Mouse (Mus musculus) kidney, adult 2 months (tissue): ENCODE data around the gene Lrrc59. TPM values are rescaled to one million over a fixed set of nuclear protein-coding genes. Genes with fewer than 3 reads are reported as not detected.

ENCODE experiments used
- DNase-seq: peaks from one replicate; pipeline ENCODE4 v3.0.0; 2021
- H3K27ac ChIP-seq: fragments of 200-500 bp; 2 replicates; pipeline ENCODE4 v1.5.1; 2012; ENCODE audit warnings: low read depth, low read length, control low read depth, inconsistent platforms; ENCODE audit not compliant: insufficient read depth
- H3K27me3 ChIP-seq: fragments of 200-500 bp; replicated peaks from 2 replicates; pipeline ENCODE4 v1.6.1; 2012; ENCODE audit warnings: mild to moderate bottlenecking, moderate library complexity, low read length, inconsistent platforms; ENCODE audit not compliant: control insufficient read depth, insufficient read depth
- H3K36me3 ChIP-seq: fragments of 200-500 bp; 2 replicates; pipeline ENCODE4 v1.6.1; 2012; ENCODE audit warnings: mild to moderate bottlenecking, moderate library complexity, low read length, inconsistent platforms; ENCODE audit not compliant: control insufficient read depth, insufficient read depth
- H3K4me1 ChIP-seq: fragments of 200-500 bp; 2 replicates; pipeline ENCODE4 v1.6.1; 2011; ENCODE audit warnings: low read length; ENCODE audit not compliant: control insufficient read depth, insufficient read depth
- H3K4me3 ChIP-seq: fragments of 200-500 bp; 2 replicates; pipeline ENCODE4 v1.5.1; 2011; ENCODE audit warnings: mild to moderate bottlenecking, low read depth, low read length, control low read depth; ENCODE audit not compliant: insufficient read depth
- CTCF ChIP-seq: fragments of 200-500 bp; conservative IDR thresholded peaks from 2 replicates; pipeline ENCODE4 v1.5.1; 2011; ENCODE audit warnings: low read depth, mild to moderate bottlenecking, control low read depth, low read length, moderate library complexity, mixed read lengths; ENCODE audit not compliant: insufficient read depth, insufficient read length
- POLR2A ChIP-seq: fragments of 200-500 bp; IDR thresholded peaks from one replicate; pipeline ENCODE4 v1.6.1; 2011; ENCODE audit warnings: low read depth, low read length, control low read depth
- WGBS: fragments of 180-500 bp; shearing (Covaris S2); methylation state at CpG from one replicate; pipeline ENCODE4 v1.1.7; 2018; 5-methylcytosine and 5-hydroxymethylcytosine counted together
- polyA plus RNA-seq: library from polyadenylated mRNA; depleted of rRNA; stranded (reverse); fragments of >200 nt; gene quantifications from 2 replicates; pipeline ENCODE4 v1.2.3, GENCODE M21; 2012

The Lrrc59 gene
- polyA plus RNA-seq, 1 experiment, result 43.6 TPM

DNA sequence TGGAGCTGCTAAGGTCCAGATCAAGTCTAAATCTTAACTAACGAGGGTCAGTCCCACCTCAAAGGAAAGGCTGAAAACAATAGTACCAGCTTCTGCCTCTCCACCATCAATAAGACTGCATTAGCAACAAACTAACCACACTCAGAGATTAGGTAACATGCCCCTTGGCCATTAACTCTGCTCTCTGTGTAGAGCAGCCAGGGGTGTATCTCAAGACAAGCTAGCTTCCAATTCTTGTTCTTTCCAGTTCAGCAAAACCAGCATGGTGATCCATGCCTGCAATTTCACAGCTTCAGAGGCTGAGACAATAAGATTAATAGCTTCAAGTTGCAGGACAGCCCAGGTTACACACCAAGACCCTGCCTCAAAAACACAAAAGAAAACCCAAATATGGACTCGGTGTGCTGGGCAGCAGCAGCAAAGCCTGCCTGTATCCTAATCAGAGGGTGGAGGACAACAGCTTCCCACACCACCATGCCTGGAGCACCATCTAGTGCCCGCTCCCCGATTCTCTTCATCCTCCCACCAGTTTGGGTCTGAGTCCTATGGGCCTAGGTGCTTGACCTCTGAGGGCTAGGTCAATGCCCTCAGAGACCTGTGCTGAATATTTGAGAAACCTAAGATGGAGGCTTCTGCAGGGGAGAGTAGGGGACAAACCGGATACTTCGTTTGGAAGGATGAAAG lies 31.0 kb upstream of the Lrrc59 start:
- 59% methylated on average over 6 of the region's 6 CpGs for WGBS
- TF ChIP-seq POLR2A, result no peak
- peak; percentile 56 for TF ChIP-seq CTCF
- H3K4me1 ChIP-seq, result peaks cover 16% of the 10 kb centered on the region; the same call in 1 of the 2 replicates
- H3K4me3 ChIP-seq, result no peak overlapping the region
- no peak overlapping the region for H3K27ac ChIP-seq
- H3K36me3 ChIP-seq, result no peaks in the 10 kb centered on the region
- no peak for DNase-seq
- no peaks in the 10 kb centered on the region for H3K27me3 ChIP-seq

DNA sequence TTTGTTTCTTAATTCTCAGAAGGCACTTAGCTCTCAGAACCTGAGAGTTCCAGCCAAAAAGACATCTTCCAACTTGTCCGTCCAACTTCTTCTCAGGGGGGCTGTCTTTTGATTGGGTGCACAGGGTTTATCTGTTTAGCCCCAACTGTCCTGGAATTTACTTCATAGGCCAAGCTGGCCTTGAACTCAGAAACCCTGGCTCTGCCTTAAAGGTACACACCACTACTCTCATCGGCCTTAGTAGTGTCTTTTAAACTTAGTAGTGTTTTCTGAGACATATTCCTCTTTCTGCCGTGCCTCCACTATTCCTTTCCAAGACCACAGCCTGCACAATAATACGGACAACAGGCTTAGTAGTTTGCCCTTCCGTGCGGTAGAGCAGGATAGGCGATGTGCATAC lies 29.1 kb upstream of the Lrrc59 start:
- 91% methylated on average over 7 of the region's 7 CpGs for WGBS
- DNase-seq, result no peak

GRCm38 (mm10) chr11:94601321-94602281 lies 28.0 kb upstream of the Lrrc59 start, which contains the start of gene Acsf2:
Acsf2 (minus strand) TSS chr11:94601871.
- Histone ChIP-seq H3K27me3 (no peaks in the 10 kb centered on the region), H3K4me1 (peaks cover 14% of the 10 kb centered on the region; the same call in 1 of the 2 replicates), H3K36me3 (no peaks in the 10 kb centered on the region), H3K4me3 (peak within 1 kb of the TSS; percentile 50), H3K27ac (no peak within 1 kb of the TSS)
- TF ChIP-seq CTCF (no peak), POLR2A (no peak)
- peak; percentile 89 for DNase-seq
- WGBS, result 3% methylated on average over 52 of the region's 52 CpGs

More for the DNA sequence above, 29.1 kb upstream of the Lrrc59 start:
- Histone ChIP-seq H3K4me1 (peaks cover 16% of the 10 kb centered on the region; the same call in 1 of the 2 replicates), H3K36me3 (no peaks in the 10 kb centered on the region), H3K27ac (no peak overlapping the region), H3K27me3 (no peaks in the 10 kb centered on the region), H3K4me3 (no peak overlapping the region)
- no peak for TF ChIP-seq CTCF
- no peak for TF ChIP-seq POLR2A

DNA sequence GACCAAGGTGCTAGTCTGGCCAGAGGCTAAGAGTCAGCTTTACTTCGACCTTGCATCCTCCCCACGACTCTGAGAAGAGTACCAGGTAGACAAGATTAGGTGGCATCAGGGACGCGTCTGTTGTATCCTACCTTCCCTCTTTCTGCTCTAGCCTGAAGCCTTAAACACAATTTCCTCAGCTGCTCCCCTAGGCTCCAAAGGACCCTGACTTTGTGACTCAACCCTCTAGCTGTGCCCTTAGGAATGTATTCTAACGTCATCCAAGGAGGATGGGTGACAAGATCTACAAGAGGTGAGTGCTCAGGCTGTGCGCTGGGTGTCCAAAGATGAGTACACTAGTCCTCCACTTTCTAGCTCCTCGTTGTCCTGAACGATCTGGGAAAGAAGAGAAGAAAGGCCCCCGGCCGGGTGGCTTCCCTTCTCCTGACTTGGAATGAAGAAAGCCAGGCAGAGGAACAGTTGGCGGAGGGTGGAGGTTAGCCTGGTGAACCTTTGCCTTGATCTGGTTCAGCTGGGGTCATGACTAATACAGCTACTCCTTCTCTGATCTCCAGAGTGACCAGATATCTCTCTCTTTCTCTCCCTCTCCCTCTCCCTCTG lies 27.1 kb upstream of the Lrrc59 start:
- Histone ChIP-seq H3K36me3 (no peaks in the 10 kb centered on the region), H3K4me3 (no peak overlapping the region), H3K27ac (no peak overlapping the region), H3K27me3 (no peaks in the 10 kb centered on the region), H3K4me1 (peaks cover 10% of the 10 kb centered on the region; the same call in 1 of the 2 replicates)
- TF ChIP-seq POLR2A, result no peak
- TF ChIP-seq CTCF, result no peak
- no peak for DNase-seq
- WGBS, result 73% methylated on average over 11 of the region's 11 CpGs

DNA sequence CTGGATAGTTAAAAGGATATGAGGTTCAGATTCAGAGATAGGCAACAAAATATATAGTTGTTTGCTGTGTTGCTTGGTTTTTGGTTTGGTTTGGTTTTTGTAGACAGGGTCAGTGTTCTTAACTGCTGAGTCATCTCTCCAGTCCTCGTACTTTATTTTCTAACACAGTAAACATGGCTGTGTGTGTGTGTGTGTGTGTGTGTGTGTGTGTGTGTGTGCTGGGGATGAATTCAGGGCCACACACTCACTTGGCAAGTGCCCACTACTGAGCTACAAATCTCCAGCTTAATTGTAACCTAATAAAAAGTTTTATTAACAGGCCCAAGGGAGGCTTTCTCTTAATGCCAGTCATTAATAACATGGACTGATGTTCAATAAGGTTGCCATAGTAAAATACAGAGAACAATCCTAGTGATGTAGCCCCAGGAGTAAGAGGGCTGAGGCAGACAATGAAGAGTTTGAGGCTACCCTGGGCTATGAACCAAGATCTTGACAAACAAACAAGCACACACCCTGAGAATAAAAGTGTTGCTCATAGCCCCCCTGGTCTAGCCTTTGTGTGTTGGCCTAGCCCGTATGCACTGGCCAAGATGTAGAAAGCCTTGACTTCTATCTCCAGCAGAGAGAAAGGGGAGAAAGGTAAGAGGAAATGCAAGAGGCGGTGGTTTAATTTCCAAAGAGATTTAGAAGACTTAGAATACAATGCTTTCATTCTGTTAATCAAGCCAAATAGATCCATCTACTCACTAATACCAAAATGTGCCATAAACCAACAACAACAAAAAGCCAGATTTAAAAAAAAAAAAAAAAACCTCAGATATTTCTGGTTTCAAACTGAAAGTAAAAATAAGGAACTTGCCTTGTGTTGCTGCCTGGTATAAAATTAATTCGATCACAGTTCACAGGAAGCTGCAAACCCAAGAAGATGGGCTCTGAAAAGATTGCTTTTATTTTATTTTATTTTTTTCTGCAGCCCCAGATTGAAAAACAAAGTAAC lies 18.5 kb upstream of the Lrrc59 start:
- Histone ChIP-seq H3K4me3 (no peak overlapping the region), H3K36me3 (no peaks in the 10 kb centered on the region), H3K27ac (0 out of 2 replicates have a peak overlapping the region, but pooled peaks have one; percentile 30), H3K4me1 (peaks cover 2% of the 10 kb centered on the region; the same call in 1 of the 2 replicates), H3K27me3 (no peaks in the 10 kb centered on the region)
- no peak for DNase-seq
- 65% methylated on average over 4 of the region's 4 CpGs for WGBS
- TF ChIP-seq CTCF, result no peak
- no peak for TF ChIP-seq POLR2A

- TF ChIP-seq POLR2A, result no peak
- no peak for TF ChIP-seq CTCF
- WGBS, result 48% methylated on average over 4 of the region's 4 CpGs
- Histone ChIP-seq H3K27ac (no peak overlapping the region), H3K4me1 (peaks cover 2% of the 10 kb centered on the region; the same call in 1 of the 2 replicates), H3K4me3 (no peak overlapping the region), H3K27me3 (no peaks in the 10 kb centered on the region), H3K36me3 (no peaks in the 10 kb centered on the region)
- no peak for DNase-seq
Measured at GRCm38 (mm10) chr11:94614603-94615002, 15.0 kb upstream of the Lrrc59 start.
